Comparison of ENCODE assay signal across 8 mouse cellular contexts in the genomic region with DNA sequence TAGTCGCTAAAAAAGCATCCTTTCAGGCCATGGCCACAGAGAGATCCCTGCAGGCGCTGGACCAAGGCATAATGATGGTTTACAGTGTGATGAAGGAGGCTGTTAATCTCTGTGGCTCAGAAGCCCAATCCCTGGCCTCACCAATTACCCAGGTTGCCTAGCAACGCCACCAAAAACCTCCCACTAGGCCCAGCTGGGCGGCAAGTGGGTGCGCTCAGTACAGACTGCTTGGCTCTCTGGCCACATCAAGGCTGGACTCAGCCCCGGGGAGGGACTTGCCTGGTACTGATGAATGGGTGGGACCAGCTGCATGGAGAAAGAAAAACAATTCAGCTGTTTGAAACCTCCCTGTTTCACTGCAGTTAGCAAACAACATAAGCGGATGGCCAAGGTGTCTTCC. TPM values are rescaled to one million over a fixed set of nuclear protein-coding genes. Genes with fewer than 3 reads are reported as not detected.
A peak's percentile ranks its signal among the peaks of the same experiment; 100 is the strongest.
DNase-seq lines count a peak whose midpoint lies in the region; ATAC-seq and TF ChIP-seq lines count a peak whose summit lies in the region.
"Had no signal": no experiment of that assay in that cellular context is flagged by ENCODE, and none has a peak within 500 bp of the region (broad histone marks: within the 10 kb centered on the region; RNA-seq: fewer than 3 reads in every experiment).

No protein-coding gene starts in this region.

- H3K27me3 ChIP-seq in intestine, postnatal 0 days (replicated peaks; ENCODE audit: control insufficient read depth, insufficient read depth, low read length), result no peaks in the 10 kb centered on the region
- H3K27me3 ChIP-seq: liver, embryonic 15.5 days had no signal

- WGBS in intestine, postnatal 0 days, result 62% methylated on average over 7 of the region's 7 CpGs

- no peak for ATAC-seq in intestine, postnatal 0 days

- peak; percentile 34 for DNase-seq in embryo, embryonic 9.5 days (ENCODE audit: extremely low spot score)
- DNase-seq in frontal cortex, postnatal 36 days (ENCODE audit: low spot score in 2 of 2), result peak; percentile 50 to 66
- peak; percentile 47 to 76 for DNase-seq in left cerebral cortex, postnatal 25 days (ENCODE audit: low spot score in 2 of 2)
- peak; percentile 50 for DNase-seq in retina, embryonic 14.5 days (ENCODE audit: low spot score)
- no peak for DNase-seq in thymus, postnatal 4 days
- DNase-seq in thymus, postnatal 0 days (ENCODE audit: low spot score), result no peak

- intact Hi-C loops in left cerebral cortex, postnatal 25 days (cut with DNase I), result no loop called here

- H3K4me3 ChIP-seq in intestine, postnatal 0 days (ENCODE audit: low read depth, low read length), result no peak overlapping the region
- H3K4me3 ChIP-seq: liver, embryonic 15.5 days had no signal

- H3K9ac ChIP-seq in intestine, postnatal 0 days (ENCODE audit: low read depth, low read length), result no peak overlapping the region
- H3K9ac ChIP-seq: liver, embryonic 15.5 days had no signal

- no peaks in the 10 kb centered on the region for H3K4me1 ChIP-seq in intestine, postnatal 0 days (replicated peaks; ENCODE audit: control insufficient read depth, insufficient read depth, low read length)
- H3K4me1 ChIP-seq: liver, embryonic 15.5 days had no signal

- H3K9me3 ChIP-seq in intestine, postnatal 0 days (ENCODE audit: control insufficient read depth), result no peaks in the 10 kb centered on the region
- H3K9me3 ChIP-seq: liver, embryonic 15.5 days had no signal

- no peak for TF ChIP-seq CTCF in intestine, postnatal 0 days (IDR thresholded peaks at IDR 0.05; ENCODE audit: low read depth)

- no peak overlapping the region for H3K4me2 ChIP-seq in intestine, postnatal 0 days (replicated peaks; ENCODE audit: low read depth)
- H3K4me2 ChIP-seq: liver, embryonic 15.5 days had no signal

- H3K27ac ChIP-seq in intestine, postnatal 0 days (ENCODE audit: low read depth, low read length), result no peak overlapping the region
- H3K27ac ChIP-seq: liver, embryonic 15.5 days had no signal

- no peaks in the 10 kb centered on the region for H3K36me3 ChIP-seq in intestine, postnatal 0 days (ENCODE audit: control insufficient read depth, insufficient read depth)
- H3K36me3 ChIP-seq: liver, embryonic 15.5 days had no signal

RNA-seq across cellular contexts. Expression of a gene that starts 10.2 kb away (rescaled TPM):
- 1 to 10 TPM; 1.3 to 1.4 TPM for total RNA-seq in left cerebral cortex, postnatal 25 days (2021)
- 5.5 and 5.8 TPM in 2 replicates for polyA plus RNA-seq in intestine, postnatal 0 days (2015; fragmentation: Nextera tagmentation; extraction: Ambion mirVana)
- 9.1 and 9.9 TPM in 2 replicates for polyA plus RNA-seq in thymus, postnatal 0 days (2015; fragmentation: Nextera tagmentation; extraction: Ambion mirVana)
- polyA plus RNA-seq: liver, embryonic 15.5 days had no signal

RNA-seq across cellular contexts. Expression of a gene that starts 47.7 kb away (rescaled TPM):
- total RNA-seq in left cerebral cortex, postnatal 25 days (2021), result 10 to 100 TPM; 63.4 to 65.5 TPM
- polyA plus RNA-seq in intestine, postnatal 0 days (2015; fragmentation: Nextera tagmentation; extraction: Ambion mirVana), result 38.0 and 46.2 TPM in 2 replicates
- 95.5 and 113 TPM in 2 replicates for polyA plus RNA-seq in thymus, postnatal 0 days (2015; fragmentation: Nextera tagmentation; extraction: Ambion mirVana)

Comparison
In these comparisons a context has a peak if more than half of its experiments do, and no peak if none do; other contexts are left out.
1. DNase-seq: peak in embryo, embryonic 9.5 days (single experiment), frontal cortex, postnatal 36 days (2 of 2), left cerebral cortex, postnatal 25 days (2 of 2) and retina, embryonic 14.5 days (single experiment); none in thymus, postnatal 4 days (single experiment) and thymus, postnatal 0 days (single experiment).